Mouse (Mus musculus) stomach, embryonic 14.5 days (tissue): ENCODE data around the gene Gm42791. TPM values are rescaled to one million over a fixed set of nuclear protein-coding genes. Genes with fewer than 3 reads are reported as not detected.

Experiments used
- ATAC-seq: fragments of 200-750 bp; cut with Nextera tagmentation; 2 replicates; pipeline ENCODE4 v1.8.0; 2017; ENCODE audit warnings: low read depth, moderate TSS enrichment; ENCODE audit not compliant: insufficient number of reproducible peaks, insufficient read depth, low FRiP score
- H3K27ac ChIP-seq: fragments of 300-500 bp; sonication (generic); 2 replicates; pipeline ENCODE4 v1.5.1; 2014; ENCODE audit warnings: mild to moderate bottlenecking, low read length, moderate library complexity, mixed read lengths
- H3K27me3 ChIP-seq: fragments of 300-500 bp; sonication (generic); 2 replicates; pipeline ENCODE4 v1.6.1; 2014; ENCODE audit warnings: low read length, control low read depth, mixed read lengths; ENCODE audit not compliant: control insufficient read depth, insufficient read depth
- H3K36me3 ChIP-seq: fragments of 300-500 bp; sonication (generic); 2 replicates; pipeline ENCODE4 v1.6.1; 2014; ENCODE audit warnings: mild to moderate bottlenecking, control low read depth, low read length, moderate library complexity, mixed read lengths; ENCODE audit not compliant: control insufficient read depth, insufficient read depth
- H3K4me1 ChIP-seq: fragments of 300-500 bp; sonication (generic); 2 replicates; pipeline ENCODE4 v1.6.1; 2014; ENCODE audit warnings: low read length, control low read depth, mixed read lengths; ENCODE audit not compliant: control insufficient read depth, insufficient read depth
- H3K4me2 ChIP-seq: fragments of 300-500 bp; sonication (generic); replicated peaks from 2 replicates; pipeline ENCODE4 v1.6.1; 2014; ENCODE audit warnings: low read depth, low read length, control low read depth
- H3K4me3 ChIP-seq: fragments of 300-500 bp; sonication (generic); 2 replicates; pipeline ENCODE4 v1.5.1; 2014; ENCODE audit warnings: low read depth, low read length, control low read depth
- H3K9ac ChIP-seq: fragments of 300-500 bp; sonication (generic); replicated peaks from 2 replicates; pipeline ENCODE4 v1.6.1; 2014; ENCODE audit warnings: low read depth, mild to moderate bottlenecking, control low read depth, low read length, moderate library complexity, mixed read lengths
- H3K9me3 ChIP-seq: fragments of 300-500 bp; sonication (generic); 2 replicates; pipeline ENCODE4 v1.6.1; 2016; ENCODE audit warnings: low read depth, low read length, control low read depth; ENCODE audit not compliant: control insufficient read depth
- WGBS: fragments of 180-500 bp; shearing (Covaris S2); extraction: QIAGEN DNeasy Blood & Tissue Kit; methylation state at CpG from one replicate; pipeline ENCODE4 v1.1.7; 2014; 5-methylcytosine and 5-hydroxymethylcytosine counted together
- polyA plus RNA-seq: library from polyadenylated mRNA; unstranded; fragments of >200 nt; fragmentation: Nextera tagmentation; extraction: Ambion mirVana; gene quantifications from 2 replicates; pipeline ENCODE4 v1.2.1, GENCODE M21; 2014

Gene Gm42791
- polyA plus RNA-seq, 1 experiment from 2014 or later, result not detected

DNA sequence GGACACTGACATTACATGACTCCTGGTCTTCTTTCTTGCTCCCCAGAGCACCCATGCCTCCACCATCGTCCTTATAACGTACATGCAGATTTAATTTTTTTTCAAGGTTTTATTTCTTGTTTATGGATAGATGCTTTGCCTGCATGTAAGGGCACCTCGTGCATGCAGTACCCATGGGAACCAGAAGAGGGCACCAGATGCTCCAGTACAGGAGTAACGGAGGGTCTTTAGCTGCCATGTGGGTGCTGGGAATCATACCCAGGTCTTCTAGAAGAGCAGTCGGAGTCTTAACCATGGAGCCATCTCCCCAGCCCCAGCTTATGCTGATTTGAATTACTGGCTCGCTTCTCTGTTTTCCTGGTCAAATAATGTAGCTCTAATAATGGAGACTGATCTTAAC, 52.6 kb downstream of the Gm42791 start:
- Histone ChIP-seq H3K36me3 (no peaks in the 10 kb centered on the region), H3K4me2 (no peak overlapping the region), H3K27ac (no peak overlapping the region), H3K9ac (no peak overlapping the region), H3K27me3 (no peaks in the 10 kb centered on the region), H3K4me3 (no peak overlapping the region), H3K4me1 (peaks cover 4% of the 10 kb centered on the region; the same call in 1 of the 2 replicates), H3K9me3 (0 out of 2 replicates have a peak, but pooled peaks cover 2% of the 10 kb centered on the region)
- 94% methylated on average over 6 of the region's 6 CpGs for WGBS
- no peak for ATAC-seq

- Histone ChIP-seq H3K4me3 (no peak overlapping the region), H3K4me1 (peaks cover 4% of the 10 kb centered on the region; the same call in 1 of the 2 replicates)
- WGBS, result 79% methylated on average over 10 of the region's 10 CpGs
Observed at GRCm38 (mm10) chr5:148941867-148942266, 53.1 kb downstream of the Gm42791 start.

GRCm38 (mm10) chr5:148939948-148940382, 55.0 kb downstream of the Gm42791 start:
- 53% methylated on average over 11 of the region's 11 CpGs for WGBS
- no peak for ATAC-seq

More at GRCm38 (mm10) chr5:148941867-148942266, 53.1 kb downstream of the Gm42791 start:
- ATAC-seq, result no peak
- Histone ChIP-seq H3K9me3 (peaks cover 3% of the 10 kb centered on the region; the same call in 1 of the 2 replicates), H3K27me3 (no peaks in the 10 kb centered on the region), H3K9ac (no peak overlapping the region), H3K4me2 (no peak overlapping the region), H3K36me3 (no peaks in the 10 kb centered on the region), H3K27ac (no peak overlapping the region)

DNA sequence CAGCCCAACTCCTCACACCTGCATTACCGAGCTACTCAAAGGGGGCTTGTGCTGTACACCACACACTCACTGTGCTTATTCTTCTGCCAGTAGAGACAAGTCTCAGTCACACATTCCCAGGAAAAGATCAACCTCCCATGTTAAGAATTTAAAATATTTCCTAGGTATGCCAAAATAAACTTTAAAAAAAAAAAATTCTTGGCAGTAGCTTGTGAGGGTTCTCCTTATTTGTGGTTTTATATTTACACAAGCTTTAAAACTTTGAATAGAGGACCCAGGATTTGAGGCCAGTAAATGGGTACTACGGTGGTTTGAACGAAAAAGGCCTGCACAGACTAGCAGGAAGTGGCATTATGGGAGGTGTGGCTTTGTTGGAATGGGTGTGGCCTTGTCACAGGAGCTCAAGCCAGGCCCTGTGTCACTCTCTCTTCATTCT, 58.4 kb downstream of the Gm42791 start:
- H3K9ac ChIP-seq, result no peak overlapping the region
- WGBS, result 78% methylated on average over 3 of the region's 3 CpGs

More at GRCm38 (mm10) chr5:148939948-148940382, 55.0 kb downstream of the Gm42791 start:
- Histone ChIP-seq H3K9me3 (peaks cover 9% of the 10 kb centered on the region; the same call in 1 of the 2 replicates), H3K27ac (no peak overlapping the region), H3K9ac (no peak overlapping the region), H3K4me2 (no peak overlapping the region), H3K27me3 (no peaks in the 10 kb centered on the region), H3K36me3 (no peaks in the 10 kb centered on the region), H3K4me1 (peaks cover 4% of the 10 kb centered on the region; the same call in 1 of the 2 replicates), H3K4me3 (no peak overlapping the region)

DNA sequence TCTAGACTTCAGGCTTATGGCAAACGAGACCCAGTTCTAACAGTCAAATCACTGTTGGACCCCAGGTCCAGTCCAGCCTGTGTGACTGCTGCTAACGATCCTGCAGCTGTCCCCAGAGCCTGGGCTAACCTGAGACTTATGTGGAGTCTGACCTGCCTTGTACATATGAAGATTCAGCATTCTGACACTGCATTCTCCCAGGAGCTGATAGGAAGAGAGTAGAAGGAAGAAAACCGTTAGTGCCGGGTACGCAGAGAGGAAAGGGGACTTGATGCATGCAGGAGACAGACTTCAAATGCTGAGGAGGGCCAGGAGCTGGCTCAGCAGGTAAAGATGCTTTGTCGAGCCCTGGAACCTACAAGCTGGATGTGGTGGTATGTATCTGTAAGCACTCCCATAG, 59.1 kb downstream of the Gm42791 start:
- Histone ChIP-seq H3K27me3 (no peaks in the 10 kb centered on the region), H3K4me1 (0 out of 2 replicates have a peak, but pooled peaks cover 6% of the 10 kb centered on the region), H3K27ac (no peak overlapping the region), H3K4me2 (no peak overlapping the region), H3K9me3 (peaks cover 7% of the 10 kb centered on the region; the same call in 1 of the 2 replicates), H3K4me3 (no peak overlapping the region), H3K36me3 (no peaks in the 10 kb centered on the region), H3K9ac (no peak overlapping the region)
- no peak for ATAC-seq
- WGBS, result 88% methylated on average over 6 of the region's 6 CpGs

More for the DNA sequence above, 58.4 kb downstream of the Gm42791 start:
- H3K9me3 ChIP-seq, result peaks cover 7% of the 10 kb centered on the region; the same call in 1 of the 2 replicates
- ATAC-seq, result no peak
- 0 out of 2 replicates have a peak, but pooled peaks cover 3% of the 10 kb centered on the region for H3K4me1 ChIP-seq
- H3K4me2 ChIP-seq, result no peak overlapping the region
- no peak overlapping the region for H3K27ac ChIP-seq
- no peaks in the 10 kb centered on the region for H3K36me3 ChIP-seq
- no peaks in the 10 kb centered on the region for H3K27me3 ChIP-seq
- H3K4me3 ChIP-seq, result no peak overlapping the region

DNA sequence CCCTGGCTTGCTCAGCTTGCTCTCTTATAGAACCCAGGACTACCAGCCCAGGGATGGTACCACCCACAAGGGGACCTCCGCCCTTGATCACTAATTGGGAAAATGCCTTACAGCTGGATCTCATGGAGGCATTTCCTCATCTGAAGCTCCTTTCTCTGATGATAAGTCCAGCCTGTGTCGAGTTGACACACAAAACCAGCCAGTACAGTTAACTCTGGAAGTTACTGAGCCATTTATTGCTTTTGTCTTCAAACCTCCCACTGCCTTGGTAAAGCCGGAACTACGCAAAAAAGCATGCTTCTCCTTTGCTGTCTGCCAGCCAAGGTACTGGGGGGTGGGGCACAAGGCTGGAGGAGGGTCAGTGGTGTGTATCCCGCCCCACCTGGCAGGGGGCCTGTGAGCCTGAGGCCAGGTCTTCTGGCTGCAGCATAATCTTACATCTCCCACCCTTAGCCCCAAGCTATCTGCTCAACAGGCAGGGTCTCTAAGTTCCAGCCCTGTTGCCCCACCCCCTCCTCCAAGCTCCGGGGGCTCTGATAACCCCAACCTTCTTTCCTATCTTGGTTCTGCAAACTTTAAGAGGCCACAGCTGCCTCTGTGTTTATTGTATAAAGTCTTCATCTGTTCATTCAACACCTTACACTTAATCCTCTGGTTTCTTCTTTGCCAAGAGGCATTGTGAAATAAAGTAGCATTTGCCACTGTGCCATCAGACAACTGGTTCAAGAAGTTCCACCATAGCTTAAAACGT, 59.7 kb downstream of the Gm42791 start:
- H3K27me3 ChIP-seq, result no peaks in the 10 kb centered on the region
- no peak overlapping the region for H3K9ac ChIP-seq
- ATAC-seq, result peak; percentile 43; the same call in 1 of the 2 replicates
- 55% methylated on average over 7 of the region's 7 CpGs for WGBS
- no peak overlapping the region for H3K4me3 ChIP-seq
- H3K4me2 ChIP-seq, result no peak overlapping the region
- no peak overlapping the region for H3K27ac ChIP-seq
- 0 out of 2 replicates have a peak, but pooled peaks cover 6% of the 10 kb centered on the region for H3K4me1 ChIP-seq
- no peaks in the 10 kb centered on the region for H3K36me3 ChIP-seq
- peaks cover 7% of the 10 kb centered on the region; the same call in 1 of the 2 replicates for H3K9me3 ChIP-seq

GRCm38 (mm10) chr5:148934457-148934856, 60.5 kb downstream of the Gm42791 start:
- peaks cover 7% of the 10 kb centered on the region; the same call in 1 of the 2 replicates for H3K9me3 ChIP-seq
- WGBS, result 44% methylated on average over 6 of the region's 6 CpGs
- H3K27me3 ChIP-seq, result no peaks in the 10 kb centered on the region
- no peak overlapping the region for H3K9ac ChIP-seq
- ATAC-seq, result no peak
- 0 out of 2 replicates have a peak, but pooled peaks cover 6% of the 10 kb centered on the region for H3K4me1 ChIP-seq
- no peak overlapping the region for H3K4me3 ChIP-seq
- no peaks in the 10 kb centered on the region for H3K36me3 ChIP-seq
- H3K4me2 ChIP-seq, result no peak overlapping the region
- no peak overlapping the region for H3K27ac ChIP-seq

- peaks cover 7% of the 10 kb centered on the region; the same call in 1 of the 2 replicates for H3K9me3 ChIP-seq
- 42% methylated on average over 8 of the region's 8 CpGs for WGBS
- no peak overlapping the region for H3K27ac ChIP-seq
- no peak overlapping the region for H3K9ac ChIP-seq
- H3K27me3 ChIP-seq, result no peaks in the 10 kb centered on the region
- 0 out of 2 replicates have a peak, but pooled peaks cover 6% of the 10 kb centered on the region for H3K4me1 ChIP-seq
- no peak for ATAC-seq
- H3K4me3 ChIP-seq, result no peak overlapping the region
- H3K36me3 ChIP-seq, result no peaks in the 10 kb centered on the region
- no peak overlapping the region for H3K4me2 ChIP-seq
Observed at GRCm38 (mm10) chr5:148933767-148934166, 61.2 kb downstream of the Gm42791 start.
